Mouse (Mus musculus) WW6 (cell line): Measurements from ENCODE around the gene Myo1e.

Experiments
- DNase-seq: peaks from one replicate; pipeline ENCODE4 v3.0.0-alpha.2; 2013; ENCODE audit warnings: low read depth, low spot score

The Myo1e gene

GRCm38 (mm10) chr9:70281407-70281806, 74.3 kb downstream of the Myo1e start:
- no peak for DNase-seq

DNA sequence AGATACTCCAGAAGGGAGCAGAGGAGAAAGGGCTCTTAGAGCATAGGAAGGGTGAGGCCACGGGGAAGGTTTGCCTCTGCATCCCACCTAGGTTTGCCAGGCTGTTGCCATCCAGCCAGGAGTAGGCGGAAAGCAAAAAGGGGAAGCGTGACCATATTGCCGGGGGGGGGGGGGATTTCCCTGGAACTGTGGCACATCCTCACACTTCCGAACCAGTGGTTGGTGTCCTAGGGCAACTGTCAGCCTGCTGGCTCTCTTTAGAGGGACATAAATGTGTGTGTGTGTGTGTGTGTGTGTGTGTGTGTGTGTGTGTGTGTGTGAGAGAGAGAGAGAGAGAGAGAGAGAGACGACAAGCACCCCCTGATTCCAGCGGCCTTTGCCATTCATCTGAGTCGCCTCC, 75.0 kb downstream of the Myo1e start:
- no peak for DNase-seq

DNA sequence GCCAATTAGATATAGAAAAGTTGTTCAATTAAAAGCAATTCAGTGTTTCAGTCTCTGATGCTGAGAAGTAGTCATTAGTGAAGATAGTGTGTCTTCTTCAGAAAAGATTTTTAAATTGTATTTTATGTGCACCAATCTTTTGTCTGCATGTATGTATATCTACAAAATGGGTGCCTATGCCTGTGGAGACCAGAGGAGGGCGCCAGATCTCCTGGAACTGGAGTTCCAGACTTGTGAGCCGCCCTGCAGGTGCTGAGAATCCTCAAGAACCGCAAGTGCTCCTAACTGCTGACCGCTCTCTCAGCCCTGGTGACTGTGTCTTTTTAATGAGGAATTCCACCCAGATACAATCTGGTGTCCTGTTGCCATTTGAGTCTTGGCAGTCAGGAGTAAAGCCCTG, 76.0 kb downstream of the Myo1e start:
- peak; percentile 45 for DNase-seq

DNA sequence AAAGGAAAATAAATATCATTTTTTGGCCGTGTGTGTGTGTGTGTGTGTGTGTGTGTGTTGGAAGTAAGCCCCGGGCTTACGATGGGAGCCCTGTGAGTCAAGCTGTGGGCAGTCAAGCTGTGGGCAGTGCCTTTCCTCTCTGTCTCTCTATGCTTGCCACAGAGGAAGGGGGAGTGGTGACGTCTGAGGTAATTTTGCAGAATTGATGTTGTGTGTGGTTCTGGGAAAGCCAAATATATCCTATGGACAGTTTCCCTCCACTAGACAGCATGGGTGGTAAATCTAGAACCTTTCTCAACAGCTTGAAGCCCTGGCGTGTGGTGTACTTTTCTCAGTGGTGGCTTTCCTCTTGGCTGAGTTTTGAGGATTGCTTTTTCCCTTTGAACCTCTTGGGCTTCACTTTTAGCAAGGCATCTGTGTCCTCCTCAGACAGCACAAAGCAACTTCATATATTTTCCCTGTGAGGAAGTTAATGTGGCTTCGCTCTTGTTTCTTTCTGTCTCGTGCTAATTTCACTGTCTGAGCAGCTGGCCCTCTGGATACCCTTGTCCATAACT, 77.5 kb downstream of the Myo1e start:
- no peak for DNase-seq

GRCm38 (mm10) chr9:70290785-70291184, 83.6 kb downstream of the Myo1e start:
- no peak for DNase-seq

DNA sequence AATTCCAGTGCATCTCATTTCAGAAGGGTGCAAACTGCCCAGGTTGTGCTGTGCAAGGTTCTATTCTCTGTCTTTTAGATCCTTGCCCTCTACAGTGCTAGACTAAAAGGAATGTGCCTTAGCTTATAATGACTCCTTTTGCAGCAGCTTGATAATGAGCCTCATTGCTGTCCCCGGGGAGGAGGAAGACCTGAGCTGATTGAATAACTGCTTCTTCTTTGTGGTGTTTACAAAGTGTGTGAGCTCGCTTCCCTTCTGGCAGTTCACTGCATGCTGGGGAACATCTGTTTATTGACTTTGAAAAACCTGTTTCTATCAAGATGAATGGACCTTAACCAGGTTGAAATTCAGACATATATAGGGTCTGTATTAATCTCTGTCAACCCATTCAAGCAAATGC, 89.8 kb downstream of the Myo1e start:
- no peak for DNase-seq

DNA sequence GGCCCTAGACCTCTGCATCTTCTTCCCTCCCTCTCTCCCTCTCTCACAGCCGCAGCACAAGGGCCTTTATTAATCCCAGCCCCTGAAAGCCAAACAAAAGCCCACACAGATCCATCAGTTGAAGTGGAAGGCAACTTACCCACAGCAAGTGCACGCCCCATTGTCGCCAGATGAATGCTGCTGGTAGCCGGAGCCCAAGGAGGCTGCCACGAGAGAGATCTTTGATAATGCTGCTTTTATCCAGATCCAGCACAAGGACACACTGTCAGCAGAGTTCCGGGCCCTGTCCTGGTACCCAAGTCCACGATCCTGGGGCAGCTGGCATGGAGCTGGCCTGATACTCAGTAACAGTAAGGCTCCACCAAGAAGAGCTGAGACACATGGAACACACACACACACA, 91.1 kb downstream of the Myo1e start:
- no peak for DNase-seq

DNA sequence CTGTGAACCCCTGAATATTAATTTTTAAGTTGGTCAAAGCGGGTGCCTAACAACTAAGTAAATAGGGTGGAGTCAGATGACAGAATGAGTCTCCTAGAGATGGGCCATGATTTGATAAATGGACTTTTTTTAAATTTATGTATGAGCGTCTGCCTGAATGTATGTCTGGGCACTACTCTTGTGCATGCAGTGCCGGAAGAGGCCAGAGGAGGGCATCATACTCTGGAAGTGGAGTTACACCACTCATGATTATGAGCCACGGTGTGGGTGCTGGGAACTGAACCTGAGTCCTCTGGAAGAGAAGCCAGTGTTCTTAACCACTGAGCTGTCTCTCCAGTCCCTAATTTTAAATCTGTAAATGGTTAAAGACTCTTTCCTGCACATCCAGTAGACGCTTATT, 93.6 kb downstream of the Myo1e start:
- no peak for DNase-seq

- DNase-seq, result no peak
These were observed 94.4 kb downstream of the Myo1e start for GRCm38 (mm10) chr9:70301598-70301997.

DNA sequence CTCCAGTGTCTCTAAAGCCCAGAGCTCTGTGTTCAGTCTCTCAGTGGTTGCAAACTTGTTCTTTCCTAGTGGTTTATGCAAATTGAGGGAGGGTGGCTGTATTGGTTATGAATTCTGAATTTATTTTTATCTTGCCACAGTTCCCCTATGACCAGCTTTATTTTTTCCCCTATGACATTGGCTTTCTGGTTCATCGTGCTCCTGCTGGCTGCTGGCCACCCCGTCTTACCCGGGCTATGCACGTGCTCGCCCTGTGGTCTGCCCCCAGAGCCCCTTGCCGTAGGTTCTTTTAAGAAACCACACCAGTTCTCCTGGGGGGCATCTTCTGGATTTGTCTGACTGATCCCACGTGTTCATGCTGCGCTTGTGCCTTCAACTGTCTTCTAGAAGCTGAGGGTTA, 97.8 kb downstream of the Myo1e start:
- DNase-seq, result no peak

- DNase-seq, result no peak
These were observed 102.9 kb downstream of the Myo1e start for GRCm38 (mm10) chr9:70310046-70310445.

GRCm38 (mm10) chr9:70314019-70314418, 106.9 kb downstream of the Myo1e start:
- no peak for DNase-seq

- DNase-seq, result no peak
These were observed 108.0 kb downstream of the Myo1e start for GRCm38 (mm10) chr9:70315130-70315529.

DNA sequence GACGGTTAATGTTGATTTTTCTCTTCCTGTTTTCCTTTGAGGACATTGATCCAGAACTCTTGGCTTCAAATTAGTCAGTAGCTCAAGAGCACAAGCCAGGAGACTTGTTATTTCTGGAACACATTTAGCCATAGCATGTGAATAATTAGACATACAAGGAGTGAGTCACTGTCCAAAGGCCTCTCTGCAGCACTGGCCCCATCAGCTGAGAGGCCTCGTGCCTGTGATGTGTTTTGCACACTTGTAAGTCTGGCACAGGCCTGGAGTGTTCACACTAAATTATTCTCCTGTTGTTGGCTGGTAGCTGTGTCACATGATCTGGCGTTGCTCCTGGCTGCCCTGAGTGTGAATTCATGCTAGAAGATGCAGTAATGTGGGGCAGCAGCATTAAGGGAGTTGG, 111.5 kb downstream of the Myo1e start:
- no peak for DNase-seq

DNA sequence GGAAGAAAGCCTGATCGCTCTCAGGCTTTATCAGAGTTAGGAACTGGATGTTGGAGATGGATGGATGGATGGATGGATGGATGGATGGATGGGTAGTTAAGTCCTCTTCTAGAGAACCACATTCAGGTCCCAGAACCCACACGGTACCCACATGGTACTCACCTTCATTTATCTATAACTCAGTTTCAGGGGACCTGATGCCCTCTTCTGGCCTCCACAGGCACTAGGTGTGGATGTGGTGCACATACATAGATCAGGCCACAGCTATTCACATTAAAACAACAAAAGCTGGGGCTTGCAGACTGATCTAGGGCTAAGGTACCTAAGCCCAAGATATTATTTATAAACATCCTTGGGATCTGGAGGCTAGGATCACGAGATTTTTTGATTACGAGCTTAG, 117.2 kb downstream of the Myo1e start:
- DNase-seq, result no peak

DNA sequence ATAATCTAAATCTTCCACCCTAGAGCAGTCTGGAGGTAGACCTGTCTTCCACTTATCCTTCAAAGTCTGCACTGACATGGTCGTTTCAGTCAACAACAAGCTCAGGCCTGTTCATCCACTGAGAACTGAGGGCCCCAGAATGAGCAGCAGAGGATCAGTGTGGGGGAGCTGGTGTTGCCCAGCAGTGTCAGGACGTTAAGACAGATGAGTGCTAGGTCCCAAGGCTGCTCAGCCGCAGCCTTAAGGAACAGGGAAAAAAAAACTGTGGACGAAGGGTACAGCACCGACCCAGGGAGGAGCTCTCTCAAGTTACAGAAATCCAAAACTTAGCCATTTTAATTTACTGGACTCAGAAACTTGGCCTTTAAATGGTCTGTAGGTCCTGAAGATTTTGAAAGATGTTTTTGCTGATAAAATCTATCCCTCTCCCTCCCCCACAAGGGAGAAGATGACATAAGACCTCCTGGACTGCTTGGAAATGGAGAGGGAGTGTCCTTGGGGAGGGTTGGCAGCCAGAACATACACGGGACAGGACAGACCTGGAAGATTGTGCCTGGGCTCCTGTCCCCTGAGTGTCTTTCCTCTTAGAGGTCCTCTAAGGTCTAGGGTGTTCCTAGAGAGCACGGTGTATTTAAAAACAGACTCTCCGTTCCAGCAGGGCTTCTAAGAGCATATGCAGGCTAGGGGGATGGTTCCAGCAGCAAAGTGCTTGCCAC, 118.9 kb downstream of the Myo1e start:
- DNase-seq, result no peak

- no peak for DNase-seq
These were observed 121.2 kb downstream of the Myo1e start for GRCm38 (mm10) chr9:70328193-70328841.

DNA sequence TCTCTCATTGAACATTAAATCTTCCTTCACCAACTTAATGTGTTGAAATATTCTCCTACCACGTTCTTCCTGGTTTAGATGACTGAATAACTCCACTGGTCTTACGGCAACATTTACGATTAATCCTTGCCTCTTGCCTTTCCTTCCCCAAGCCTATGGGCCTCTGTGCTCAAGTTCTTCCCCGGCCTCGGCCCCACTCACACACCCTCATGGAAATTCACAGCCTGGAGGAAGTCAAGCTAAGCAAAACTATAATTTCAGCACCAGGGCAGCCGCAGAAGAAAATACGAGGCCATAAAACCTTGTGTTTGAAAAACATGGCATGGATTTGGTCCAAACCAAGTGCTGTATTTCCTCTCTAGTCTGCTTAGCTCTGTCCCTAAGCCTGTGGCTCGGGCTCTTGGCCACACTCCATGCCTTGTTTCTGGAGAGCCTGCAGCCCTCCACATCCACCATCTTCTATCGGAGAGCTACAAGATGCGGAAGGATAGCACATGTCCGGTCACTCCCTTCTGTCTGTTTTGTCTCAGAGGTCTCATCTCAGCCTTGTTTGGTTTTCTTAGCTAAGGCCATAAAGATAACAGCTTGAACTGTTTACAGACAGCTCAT, 124.7 kb downstream of the Myo1e start:
- no peak for DNase-seq

- no peak for DNase-seq
These were observed 131.2 kb downstream of the Myo1e start for GRCm38 (mm10) chr9:70338391-70338790.

- no peak for DNase-seq
These were observed 131.7 kb downstream of the Myo1e start for GRCm38 (mm10) chr9:70338894-70339293.

DNA sequence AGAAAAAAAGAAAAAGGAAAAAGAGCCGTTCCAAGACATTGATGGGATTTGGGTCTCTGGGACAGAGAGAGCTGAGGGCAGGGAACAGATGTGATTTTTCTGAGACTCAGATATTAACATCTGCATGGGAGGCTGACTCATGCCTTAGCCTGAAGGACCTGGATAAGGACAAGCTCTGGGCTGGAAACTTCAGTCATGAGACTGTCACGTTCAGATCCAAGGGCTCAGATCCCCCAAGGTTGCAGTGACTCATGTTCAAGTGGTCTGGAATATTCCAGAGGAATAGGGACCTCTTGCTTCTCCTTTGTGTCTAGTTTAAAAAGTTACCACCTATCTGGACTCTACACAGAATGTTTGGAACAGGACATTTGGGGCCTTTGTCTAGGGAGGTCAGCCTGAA, 142.1 kb downstream of the Myo1e start:
- DNase-seq, result no peak

DNA sequence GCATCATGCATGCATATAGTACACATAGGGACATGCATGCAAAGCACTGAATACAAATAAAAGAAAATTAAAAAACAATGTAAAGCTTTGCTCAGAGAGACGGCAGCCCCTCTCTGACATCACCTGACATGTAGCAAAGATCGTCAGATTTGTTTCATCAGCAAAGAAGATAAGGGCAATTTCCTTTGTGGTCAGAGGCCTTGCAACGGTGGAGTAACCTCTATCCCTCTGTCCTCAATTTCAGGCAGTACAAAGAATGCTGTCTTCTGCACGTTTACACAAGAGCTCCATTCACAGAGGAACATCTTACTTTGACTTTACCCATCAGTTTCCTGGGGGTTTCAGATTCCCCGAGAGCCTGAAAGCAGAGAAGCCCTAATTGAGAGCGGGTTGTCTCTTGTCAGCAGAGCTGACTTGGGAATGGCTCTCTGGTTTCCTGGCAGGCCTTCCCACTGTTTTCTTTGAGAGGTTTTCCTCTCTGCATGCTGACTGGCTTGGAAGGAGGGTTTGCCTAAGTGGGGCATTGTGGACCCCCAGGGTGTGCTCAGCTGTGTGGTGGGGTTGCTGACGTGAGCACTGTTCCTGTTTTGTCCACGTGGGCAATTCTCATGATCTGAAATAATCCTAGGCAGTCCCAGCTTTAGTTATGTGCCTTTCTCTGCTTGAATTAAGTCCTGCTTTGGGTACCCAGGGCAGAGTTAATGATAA, 144.6 kb downstream of the Myo1e start:
- DNase-seq, result no peak
